Mouse (Mus musculus) central nervous system, embryonic 14 days (tissue): ENCODE measurements around the gene Olfr1226. TPM values are rescaled to one million over a fixed set of nuclear protein-coding genes. Genes with fewer than 3 reads are reported as not detected.

Source experiments
- polyA plus RNA-seq: library from polyadenylated mRNA; depleted of rRNA; stranded (reverse); fragments of >200 nt; gene quantifications from 2 replicates; pipeline ENCODE4 v1.2.3, GENCODE M21; 2012; rRNA removed

The Olfr1226 gene
- polyA plus RNA-seq, result not detected in 2 replicates

GRCm38 (mm10) chr2:89199948-89200347 is at the start of gene Olfr1226:
Gene Olfr1226 (minus strand): TSS chr2:89200048.

DNA sequence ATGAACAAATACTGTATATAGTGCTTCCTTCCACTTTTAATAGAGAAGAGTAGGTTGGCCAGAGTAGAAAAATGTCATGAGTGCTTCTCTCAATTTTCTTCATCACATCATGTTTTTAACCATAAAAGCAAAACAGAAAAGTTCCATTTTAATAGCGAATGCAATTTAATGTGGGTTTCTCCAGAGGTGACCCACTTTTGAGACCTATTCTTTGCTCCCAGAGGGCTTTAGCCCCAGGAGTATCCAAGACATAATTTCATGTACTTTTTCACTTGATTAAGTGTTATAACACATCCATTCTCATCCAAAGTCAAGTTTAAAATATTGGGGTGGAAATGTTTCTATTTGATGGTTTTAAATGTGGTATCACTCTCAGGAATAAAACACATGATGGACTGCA is 25.3 kb downstream of the Olfr1226 start, which contains the start of gene Olfr1225:
Gene Olfr1225 (minus strand): TSS at position 101 of the 400 bp plus-strand sequence.

DNA sequence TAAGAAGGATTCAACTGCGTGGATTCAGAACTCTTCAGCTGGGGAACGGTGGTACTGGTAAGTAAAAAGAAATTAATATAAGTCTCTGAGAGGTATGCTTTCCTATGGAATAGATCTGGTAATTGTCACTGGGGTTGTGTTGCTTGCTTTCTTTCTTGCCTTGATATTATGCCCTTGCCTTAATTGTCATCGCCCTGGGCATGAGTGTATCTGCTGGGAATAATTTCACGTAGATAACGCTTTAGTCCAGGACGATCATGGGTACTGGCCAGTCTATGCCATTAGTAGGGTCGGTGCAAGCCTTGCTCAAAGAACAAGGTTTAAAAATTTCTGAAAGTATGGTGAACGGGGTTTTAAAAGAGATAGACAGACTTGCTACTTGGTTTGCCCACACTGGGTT is 35.9 kb downstream of the Olfr1226 start, which contains the start of gene Olfr1224-ps1:
Gene Olfr1224-ps1 (minus strand): TSS at position 101 of the 400 bp plus-strand sequence.

GRCm38 (mm10) chr2:89151460-89151859 is 48.4 kb downstream of the Olfr1226 start, which contains the start of gene Olfr1223:
Gene Olfr1223 (minus strand): TSS chr2:89151560.

Other genes with a start within 250 kb of the Olfr1226 start
- gene Olfr1212, start 246.1 kb downstream of the Olfr1226 start, polyA plus RNA-seq, result not detected in 2 replicates
- gene Gm13762, start 219.8 kb downstream of the Olfr1226 start, polyA plus RNA-seq, result not detected in 2 replicates
- gene Olfr1214, start 207.4 kb downstream of the Olfr1226 start, polyA plus RNA-seq, result not detected in 2 replicates
- gene Olfr1215, start 193.1 kb downstream of the Olfr1226 start, polyA plus RNA-seq, result not detected in 2 replicates
- not detected in 2 replicates for gene Olfr1216, start 181.7 kb downstream of the Olfr1226 start, polyA plus RNA-seq
- not detected in 2 replicates for gene Olfr1217, start 168.0 kb downstream of the Olfr1226 start, polyA plus RNA-seq
- gene Olfr1218, start 138.9 kb downstream of the Olfr1226 start, polyA plus RNA-seq, result not detected in 2 replicates
- not detected in 2 replicates for gene Olfr1219, start 116.5 kb downstream of the Olfr1226 start, polyA plus RNA-seq
- gene Olfr1220, start 93.2 kb downstream of the Olfr1226 start, polyA plus RNA-seq, result not detected in 2 replicates
- gene Olfr1221, start 82.8 kb downstream of the Olfr1226 start, polyA plus RNA-seq, result not detected in 2 replicates
- gene Olfr1222, start 67.0 kb downstream of the Olfr1226 start, polyA plus RNA-seq, result not detected in 2 replicates
- not detected in 2 replicates for gene Olfr1223, start 48.5 kb downstream of the Olfr1226 start, polyA plus RNA-seq
- not detected in 2 replicates for gene Olfr1224-ps1, start 36.0 kb downstream of the Olfr1226 start, polyA plus RNA-seq
- gene Olfr1225, start 25.4 kb downstream of the Olfr1226 start, polyA plus RNA-seq, result not detected in 2 replicates
- gene Olfr1228, start 54.0 kb upstream of the Olfr1226 start, polyA plus RNA-seq, result not detected in 2 replicates
- gene Olfr1229, start 88.0 kb upstream of the Olfr1226 start, polyA plus RNA-seq, result not detected in 2 replicates
- not detected in 2 replicates for gene Olfr1230, start 97.2 kb upstream of the Olfr1226 start, polyA plus RNA-seq
- gene Olfr1231, start 107.0 kb upstream of the Olfr1226 start, polyA plus RNA-seq, result not detected in 2 replicates
- not detected in 2 replicates for gene Olfr1232, start 129.6 kb upstream of the Olfr1226 start, polyA plus RNA-seq
- not detected in 2 replicates for gene Olfr1233, start 142.3 kb upstream of the Olfr1226 start, polyA plus RNA-seq
- gene Olfr1234, start 164.8 kb upstream of the Olfr1226 start, polyA plus RNA-seq, result not detected in 2 replicates
- gene Olfr1238, start 209.6 kb upstream of the Olfr1226 start, polyA plus RNA-seq, result not detected in 2 replicates
- not detected in 2 replicates for gene Olfr1239, start 220.4 kb upstream of the Olfr1226 start, polyA plus RNA-seq
- gene Olfr1240, start 243.0 kb upstream of the Olfr1226 start, polyA plus RNA-seq, result not detected in 2 replicates